Mouse (Mus musculus) midbrain, embryonic 12.5 days (tissue): ENCODE measurements around the gene Erbb4. TPM values are rescaled to one million over a fixed set of nuclear protein-coding genes. Genes with fewer than 3 reads are reported as not detected.
A peak's percentile ranks its signal among the peaks of the same experiment; 100 is the strongest.

ENCODE experiments used
- ATAC-seq: fragments of 200-750 bp; cut with Nextera tagmentation; 2 replicates; pipeline ENCODE4 v1.8.0; 2017; ENCODE audit warnings: low read depth, moderate TSS enrichment, moderate library complexity; ENCODE audit not compliant: low FRiP score
- H3K27ac ChIP-seq: fragments of 300-500 bp; sonication (generic); replicated peaks from 2 replicates; pipeline ENCODE4 v1.5.1; 2016; ENCODE audit warnings: mild to moderate bottlenecking
- H3K27me3 ChIP-seq: fragments of 300-500 bp; sonication (generic); 2 replicates; pipeline ENCODE4 v1.6.1; 2016; ENCODE audit warnings: mild to moderate bottlenecking
- H3K36me3 ChIP-seq: fragments of 300-500 bp; sonication (generic); 2 replicates; pipeline ENCODE4 v1.6.1; 2016
- H3K4me1 ChIP-seq: fragments of 300-500 bp; sonication (generic); 2 replicates; pipeline ENCODE4 v1.6.1; 2016
- H3K4me2 ChIP-seq: fragments of 300-500 bp; sonication (generic); replicated peaks from 2 replicates; pipeline ENCODE4 v1.6.1; 2016; ENCODE audit warnings: mild to moderate bottlenecking, moderate library complexity
- H3K4me3 ChIP-seq: fragments of 300-500 bp; sonication (generic); 2 replicates; pipeline ENCODE4 v1.5.1; 2016; ENCODE audit warnings: mild to moderate bottlenecking
- H3K9ac ChIP-seq: fragments of 300-500 bp; sonication (generic); replicated peaks from 2 replicates; pipeline ENCODE4 v1.6.1; 2016; ENCODE audit warnings: mild to moderate bottlenecking, moderate library complexity
- H3K9me3 ChIP-seq: fragments of 300-500 bp; sonication (generic); 2 replicates; pipeline ENCODE4 v1.6.1; 2016; ENCODE audit warnings: mild to moderate bottlenecking
- WGBS: fragments of 180-500 bp; shearing (Covaris S2); methylation state at CpG from one replicate; pipeline ENCODE4 v1.1.7; 2016; 5-methylcytosine and 5-hydroxymethylcytosine counted together
- polyA plus RNA-seq: library from polyadenylated mRNA; unstranded; fragments of >200 nt; fragmentation: Nextera tagmentation; extraction: Ambion mirVana; gene quantifications from 2 replicates; pipeline ENCODE4 v1.2.1, GENCODE M21; 2016

Gene Erbb4
- polyA plus RNA-seq, 1 experiment from 2014 or later = 11.1 TPM

- Histone ChIP-seq H3K9me3 (no peaks in the 10 kb centered on the region), H3K4me3 (no peak overlapping the region), H3K4me1 (peaks cover 5% of the 10 kb centered on the region; the same call in 1 of the 2 replicates), H3K27me3 (no peaks in the 10 kb centered on the region), H3K9ac (no peak overlapping the region), H3K27ac (0 out of 2 replicates have a peak overlapping the region, but pooled peaks have one; percentile 15), H3K36me3 (no peaks in the 10 kb centered on the region), H3K4me2 (no peak overlapping the region)
- 50% methylated on average over 7 of the region's 7 CpGs for WGBS
- no peak for ATAC-seq
These were observed 987.5 kb downstream of the Erbb4 start for GRCm38 (mm10) chr1:68120364-68120763.

GRCm38 (mm10) chr1:68115721-68116120 lies 992.1 kb downstream of the Erbb4 start:
- no peak overlapping the region for H3K9ac ChIP-seq
- H3K27me3 ChIP-seq = no peaks in the 10 kb centered on the region
- no peak overlapping the region for H3K4me3 ChIP-seq
- no peak overlapping the region for H3K4me2 ChIP-seq
- 83% methylated on average over 5 of the region's 5 CpGs for WGBS
- H3K4me1 ChIP-seq = peaks cover 5% of the 10 kb centered on the region; the same call in 1 of the 2 replicates
- no peaks in the 10 kb centered on the region for H3K9me3 ChIP-seq
- no peaks in the 10 kb centered on the region for H3K36me3 ChIP-seq
- H3K27ac ChIP-seq = no peak overlapping the region
- no peak for ATAC-seq

- Histone ChIP-seq H3K9me3 (no peaks in the 10 kb centered on the region), H3K4me2 (no peak overlapping the region), H3K4me3 (no peak overlapping the region), H3K4me1 (0 out of 2 replicates have a peak, but pooled peaks cover 3% of the 10 kb centered on the region), H3K9ac (no peak overlapping the region), H3K27ac (no peak overlapping the region), H3K27me3 (no peaks in the 10 kb centered on the region), H3K36me3 (no peaks in the 10 kb centered on the region)
- ATAC-seq = no peak
- WGBS = 75% methylated on average over 3 of the region's 3 CpGs
These were observed 1001.4 kb downstream of the Erbb4 start for GRCm38 (mm10) chr1:68106543-68106860.

- WGBS = 70% methylated on average over 7 of the region's 7 CpGs
- Histone ChIP-seq H3K4me2 (no peak overlapping the region), H3K4me1 (0 out of 2 replicates have a peak, but pooled peaks cover 3% of the 10 kb centered on the region), H3K4me3 (no peak overlapping the region), H3K9ac (no peak overlapping the region), H3K36me3 (no peaks in the 10 kb centered on the region), H3K9me3 (no peaks in the 10 kb centered on the region), H3K27me3 (no peaks in the 10 kb centered on the region), H3K27ac (no peak overlapping the region)
- ATAC-seq = no peak
These were observed 1001.9 kb downstream of the Erbb4 start for GRCm38 (mm10) chr1:68105834-68106542.

GRCm38 (mm10) chr1:68089623-68090022 lies 1018.2 kb downstream of the Erbb4 start:
- H3K4me2 ChIP-seq = no peak overlapping the region
- no peaks in the 10 kb centered on the region for H3K27me3 ChIP-seq
- no peaks in the 10 kb centered on the region for H3K9me3 ChIP-seq
- H3K4me1 ChIP-seq = no peaks in the 10 kb centered on the region
- H3K27ac ChIP-seq = no peak overlapping the region
- no peaks in the 10 kb centered on the region for H3K36me3 ChIP-seq
- no peak for ATAC-seq
- H3K4me3 ChIP-seq = no peak overlapping the region
- 38% methylated on average over 1 of the region's 1 CpGs for WGBS
- no peak overlapping the region for H3K9ac ChIP-seq

- no peak overlapping the region for H3K9ac ChIP-seq
- H3K27me3 ChIP-seq = no peaks in the 10 kb centered on the region
- no peak overlapping the region for H3K27ac ChIP-seq
- no peak for ATAC-seq
- H3K4me3 ChIP-seq = no peak overlapping the region
- H3K9me3 ChIP-seq = no peaks in the 10 kb centered on the region
- no peak overlapping the region for H3K4me2 ChIP-seq
- 64% methylated on average over 4 of the region's 4 CpGs for WGBS
- no peaks in the 10 kb centered on the region for H3K4me1 ChIP-seq
- no peaks in the 10 kb centered on the region for H3K36me3 ChIP-seq
These were observed 1051.4 kb downstream of the Erbb4 start for GRCm38 (mm10) chr1:68056494-68056893.

GRCm38 (mm10) chr1:68054715-68055114 lies 1053.1 kb downstream of the Erbb4 start:
- Histone ChIP-seq H3K9me3 (no peaks in the 10 kb centered on the region), H3K4me1 (no peaks in the 10 kb centered on the region), H3K27me3 (no peaks in the 10 kb centered on the region), H3K4me3 (no peak overlapping the region), H3K36me3 (no peaks in the 10 kb centered on the region), H3K4me2 (no peak overlapping the region), H3K27ac (no peak overlapping the region), H3K9ac (no peak overlapping the region)
- 91% methylated on average over 3 of the region's 3 CpGs for WGBS
- ATAC-seq = no peak

- no peaks in the 10 kb centered on the region for H3K27me3 ChIP-seq
- no peak overlapping the region for H3K4me2 ChIP-seq
- ATAC-seq = no peak
- WGBS = 66% methylated on average over 6 of the region's 6 CpGs
- no peak overlapping the region for H3K9ac ChIP-seq
- no peak overlapping the region for H3K4me3 ChIP-seq
- no peaks in the 10 kb centered on the region for H3K9me3 ChIP-seq
- no peaks in the 10 kb centered on the region for H3K36me3 ChIP-seq
- H3K4me1 ChIP-seq = peaks cover 13% of the 10 kb centered on the region
- no peak overlapping the region for H3K27ac ChIP-seq
These were observed 1058.0 kb downstream of the Erbb4 start for GRCm38 (mm10) chr1:68049856-68050255.

GRCm38 (mm10) chr1:68047139-68047538 lies 1060.7 kb downstream of the Erbb4 start:
- peak overlapping the region; percentile 46 for H3K4me2 ChIP-seq
- H3K36me3 ChIP-seq = no peaks in the 10 kb centered on the region
- H3K4me1 ChIP-seq = peaks cover 13% of the 10 kb centered on the region
- peak; percentile 90 for ATAC-seq
- peak overlapping the region; percentile 74 for H3K27ac ChIP-seq
- no peaks in the 10 kb centered on the region for H3K9me3 ChIP-seq
- under 1% methylated on average over 5 of the region's 5 CpGs for WGBS
- no peaks in the 10 kb centered on the region for H3K27me3 ChIP-seq
- H3K9ac ChIP-seq = no peak overlapping the region
- no peak overlapping the region for H3K4me3 ChIP-seq

- 2% methylated on average over 7 of the region's 7 CpGs for WGBS
- H3K4me2 ChIP-seq = peak overlapping the region; percentile 46
- peak; percentile 82 for ATAC-seq
- peak overlapping the region; percentile 74 for H3K27ac ChIP-seq
- no peaks in the 10 kb centered on the region for H3K9me3 ChIP-seq
- H3K4me1 ChIP-seq = peaks cover 13% of the 10 kb centered on the region
- H3K9ac ChIP-seq = no peak overlapping the region
- no peaks in the 10 kb centered on the region for H3K36me3 ChIP-seq
- no peaks in the 10 kb centered on the region for H3K27me3 ChIP-seq
- peak overlapping the region; percentile 35 for H3K4me3 ChIP-seq
These were observed 1061.3 kb downstream of the Erbb4 start for GRCm38 (mm10) chr1:68046551-68046970.

GRCm38 (mm10) chr1:68024086-68024940 lies 1083.5 kb downstream of the Erbb4 start:
- Histone ChIP-seq H3K4me3 (no peak overlapping the region), H3K27ac (no peak overlapping the region), H3K4me1 (no peaks in the 10 kb centered on the region), H3K9ac (no peak overlapping the region), H3K36me3 (no peaks in the 10 kb centered on the region), H3K27me3 (no peaks in the 10 kb centered on the region), H3K4me2 (no peak overlapping the region), H3K9me3 (no peaks in the 10 kb centered on the region)
- no peak for ATAC-seq

GRCm38 (mm10) chr1:68020020-68020419 lies 1087.8 kb downstream of the Erbb4 start:
- Histone ChIP-seq H3K4me3 (no peak overlapping the region), H3K9me3 (no peaks in the 10 kb centered on the region), H3K4me1 (no peaks in the 10 kb centered on the region), H3K4me2 (no peak overlapping the region), H3K27ac (no peak overlapping the region), H3K27me3 (no peaks in the 10 kb centered on the region), H3K9ac (no peak overlapping the region), H3K36me3 (no peaks in the 10 kb centered on the region)
- 88% methylated on average over 1 of the region's 1 CpGs for WGBS
- ATAC-seq = no peak
